Mouse (Mus musculus) heart, postnatal 0 days (tissue): ENCODE data around the gene Aoc2.

Source experiments
- CTCF ChIP-seq: IDR thresholded peaks from 2 replicates; pipeline ENCODE4 v1.5.1; 2016; ENCODE audit warnings: antibody characterized with exemption, control low read depth, low read depth
- EP300 ChIP-seq: IDR thresholded peaks from 2 replicates; pipeline ENCODE4 v1.6.1; 2016; ENCODE audit warnings: antibody characterized with exemption, low read depth

DNA sequence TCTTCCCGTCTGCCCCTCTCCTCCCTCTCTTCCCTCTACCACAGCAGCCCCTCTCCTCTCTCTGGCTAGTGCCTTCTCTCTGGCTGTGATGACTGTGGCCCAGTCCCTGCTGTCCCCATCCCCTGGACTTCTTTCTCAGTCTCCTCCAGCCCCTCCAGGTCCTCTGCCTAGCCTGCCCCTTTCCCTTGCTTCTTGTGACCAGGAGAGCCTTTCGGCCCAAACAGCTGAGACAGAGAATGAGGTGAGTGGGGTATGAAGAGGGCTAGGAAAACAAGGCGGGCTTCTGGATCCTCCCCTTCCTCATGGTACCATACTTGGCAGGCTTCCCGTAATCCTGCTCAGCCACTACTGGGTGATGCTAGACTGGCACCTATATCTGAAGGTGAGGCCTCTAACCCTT, 49.6 kb upstream of the Aoc2 start:
- no peak for TF ChIP-seq CTCF
- no peak for TF ChIP-seq EP300
